Mouse (Mus musculus) C2C12 (cell line): ENCODE data around the gene Iqch.

Source experiments
- CTCF ChIP-seq: IDR thresholded peaks from one replicate; pipeline ENCODE4 v1.5.1; 2011; ENCODE audit not compliant: control insufficient read depth, insufficient read depth, insufficient read length
- FOSL1 ChIP-seq: IDR thresholded peaks from one replicate; pipeline ENCODE4 v1.8.0; 2011; ENCODE audit warnings: mild to moderate bottlenecking, low read length; ENCODE audit not compliant: poor library complexity, insufficient read depth, severe bottlenecking
- MAX ChIP-seq: IDR thresholded peaks from one replicate; pipeline ENCODE4 v1.6.1; 2011; ENCODE audit warnings: mild to moderate bottlenecking, control low read depth
- MYOD1 ChIP-seq: IDR thresholded peaks from one replicate; pipeline ENCODE4 v1.6.1; 2011; ENCODE audit warnings: low read depth; ENCODE audit not compliant: control insufficient read depth, insufficient read length

- TF ChIP-seq CTCF (no peak), MYOD1 (no peak), FOSL1 (no peak), MAX (no peak)
These were observed 22.9 kb upstream of the Iqch start for GRCm38 (mm10) chr9:63625090-63625756.
